Mouse (Mus musculus) midbrain, embryonic 16.5 days (tissue): Measurements from ENCODE around the gene Slc51b. TPM values are rescaled to one million over a fixed set of nuclear protein-coding genes. Genes with fewer than 3 reads are reported as not detected.

Source experiments
- ATAC-seq: fragments of 200-750 bp; cut with Nextera tagmentation; 2 replicates; pipeline ENCODE4 v1.8.0; 2017; ENCODE audit warnings: moderate TSS enrichment
- H3K27ac ChIP-seq: fragments of 300-500 bp; sonication (generic); 2 replicates; pipeline ENCODE4 v1.5.1; 2014; ENCODE audit warnings: mild to moderate bottlenecking, low read length, mixed read lengths
- H3K27me3 ChIP-seq: fragments of 300-500 bp; sonication (generic); 2 replicates; pipeline ENCODE4 v1.6.1; 2014; ENCODE audit warnings: low read depth, low read length, mixed read lengths; ENCODE audit not compliant: control insufficient read depth, insufficient read depth
- H3K36me3 ChIP-seq: fragments of 300-500 bp; sonication (generic); 2 replicates; pipeline ENCODE4 v1.6.1; 2014; ENCODE audit warnings: mild to moderate bottlenecking, low read length, moderate library complexity, mixed read lengths; ENCODE audit not compliant: control insufficient read depth, insufficient read depth
- H3K4me1 ChIP-seq: fragments of 300-500 bp; sonication (generic); 2 replicates; pipeline ENCODE4 v1.6.1; 2014; ENCODE audit warnings: mild to moderate bottlenecking, low read length, mixed read lengths; ENCODE audit not compliant: control insufficient read depth, insufficient read depth
- H3K4me2 ChIP-seq: fragments of 300-500 bp; sonication (generic); 2 replicates; pipeline ENCODE4 v1.6.1; 2014; ENCODE audit warnings: mild to moderate bottlenecking, low read length, mixed read lengths
- H3K4me3 ChIP-seq: fragments of 300-500 bp; sonication (generic); 2 replicates; pipeline ENCODE4 v1.5.1; 2014; ENCODE audit warnings: low read depth, mild to moderate bottlenecking, low read length, moderate library complexity, mixed read lengths
- H3K9ac ChIP-seq: fragments of 300-500 bp; sonication (generic); 2 replicates; pipeline ENCODE4 v1.6.1; 2014; ENCODE audit warnings: low read depth, low read length, mixed read lengths
- H3K9me3 ChIP-seq: fragments of 300-500 bp; sonication (generic); replicated peaks from 2 replicates; pipeline ENCODE4 v1.6.1; 2014; ENCODE audit warnings: mild to moderate bottlenecking, low read length, mixed read lengths; ENCODE audit not compliant: control insufficient read depth, poor library complexity, severe bottlenecking
- WGBS: fragments of 180-500 bp; shearing (Covaris S2); extraction: QIAGEN DNeasy Blood & Tissue Kit; methylation state at CpG from one replicate; pipeline ENCODE4 v1.1.7; 2014; 5-methylcytosine and 5-hydroxymethylcytosine counted together
- polyA plus RNA-seq: library from polyadenylated mRNA; unstranded; fragments of >200 nt; fragmentation: Nextera tagmentation; extraction: Ambion mirVana; gene quantifications from 2 replicates; pipeline ENCODE4 v1.2.1, GENCODE M21; 2015

Slc51b gene
- polyA plus RNA-seq, 1 experiment from 2014 or later = not detected

- ATAC-seq = no peak
- Histone ChIP-seq H3K9me3 (no peaks in the 10 kb centered on the region), H3K36me3 (no peaks in the 10 kb centered on the region), H3K4me1 (no peaks in the 10 kb centered on the region), H3K27ac (no peak overlapping the region), H3K4me3 (no peak overlapping the region), H3K4me2 (no peak overlapping the region), H3K27me3 (peaks cover 18% of the 10 kb centered on the region), H3K9ac (no peak overlapping the region)
- 37% methylated on average over 8 of the region's 8 CpGs for WGBS
Observed at GRCm38 (mm10) chr9:65386373-65387140, 36.2 kb downstream of the Slc51b start.

GRCm38 (mm10) chr9:65384276-65384675, 38.5 kb downstream of the Slc51b start:
- ATAC-seq = no peak
- Histone ChIP-seq H3K9me3 (no peaks in the 10 kb centered on the region), H3K27ac (no peak overlapping the region), H3K4me1 (no peaks in the 10 kb centered on the region), H3K4me3 (no peak overlapping the region), H3K9ac (no peak overlapping the region), H3K36me3 (no peaks in the 10 kb centered on the region), H3K27me3 (no peaks in the 10 kb centered on the region), H3K4me2 (no peak overlapping the region)
- whole genome bisulfite sequencing = 64% methylated on average over 3 of the region's 3 CpGs

- no peak overlapping the region for H3K4me3 ChIP-seq
- no peak overlapping the region for H3K4me2 ChIP-seq
- H3K27me3 ChIP-seq = no peaks in the 10 kb centered on the region
- ATAC-seq = no peak
- H3K36me3 ChIP-seq = no peaks in the 10 kb centered on the region
- no peak overlapping the region for H3K9ac ChIP-seq
- H3K4me1 ChIP-seq = no peaks in the 10 kb centered on the region
- H3K9me3 ChIP-seq = no peaks in the 10 kb centered on the region
- no peak overlapping the region for H3K27ac ChIP-seq
- WGBS = 71% methylated on average over 3 of the region's 3 CpGs
Observed at GRCm38 (mm10) chr9:65382751-65383097, 40.0 kb downstream of the Slc51b start.

- no peaks in the 10 kb centered on the region for H3K27me3 ChIP-seq
- H3K4me1 ChIP-seq = no peaks in the 10 kb centered on the region
- no peak overlapping the region for H3K9ac ChIP-seq
- no peak for ATAC-seq
- H3K27ac ChIP-seq = no peak overlapping the region
- H3K4me3 ChIP-seq = no peak overlapping the region
- H3K4me2 ChIP-seq = no peak overlapping the region
- H3K36me3 ChIP-seq = no peaks in the 10 kb centered on the region
- 86% methylated on average over 6 of the region's 6 CpGs for WGBS
- no peaks in the 10 kb centered on the region for H3K9me3 ChIP-seq
Observed at GRCm38 (mm10) chr9:65382031-65382750, 40.6 kb downstream of the Slc51b start.

GRCm38 (mm10) chr9:65381017-65381590, 41.7 kb downstream of the Slc51b start:
- Histone ChIP-seq H3K27me3 (no peaks in the 10 kb centered on the region), H3K9ac (no peak overlapping the region), H3K4me1 (no peaks in the 10 kb centered on the region), H3K4me3 (no peak overlapping the region), H3K27ac (no peak overlapping the region), H3K9me3 (no peaks in the 10 kb centered on the region), H3K36me3 (no peaks in the 10 kb centered on the region), H3K4me2 (no peak overlapping the region)
- no peak for ATAC-seq
- 72% methylated on average over 4 of the region's 4 CpGs for WGBS

- ATAC-seq = no peak
- H3K4me1 ChIP-seq = no peaks in the 10 kb centered on the region
- no peaks in the 10 kb centered on the region for H3K27me3 ChIP-seq
- no peak overlapping the region for H3K4me2 ChIP-seq
- no peak overlapping the region for H3K4me3 ChIP-seq
- no peak overlapping the region for H3K9ac ChIP-seq
- no peak overlapping the region for H3K27ac ChIP-seq
- 83% methylated on average over 9 of the region's 9 CpGs for WGBS
- peaks cover 6% of the 10 kb centered on the region; the same call in 1 of the 2 replicates for H3K36me3 ChIP-seq
- H3K9me3 ChIP-seq = no peaks in the 10 kb centered on the region
Observed at GRCm38 (mm10) chr9:65375163-65375934, 47.4 kb downstream of the Slc51b start.

- ATAC-seq = no peak
Observed at GRCm38 (mm10) chr9:65374468-65375162, 48.1 kb downstream of the Slc51b start.

GRCm38 (mm10) chr9:65372449-65372848, 50.3 kb downstream of the Slc51b start:
- no peaks in the 10 kb centered on the region for H3K4me1 ChIP-seq
- H3K4me3 ChIP-seq = no peak overlapping the region
- 77% methylated on average over 4 of the region's 4 CpGs for WGBS
- H3K36me3 ChIP-seq = peaks cover 6% of the 10 kb centered on the region; the same call in 1 of the 2 replicates
- no peak overlapping the region for H3K9ac ChIP-seq
- H3K9me3 ChIP-seq = no peaks in the 10 kb centered on the region
- no peak for ATAC-seq
- no peak overlapping the region for H3K4me2 ChIP-seq
- no peaks in the 10 kb centered on the region for H3K27me3 ChIP-seq
- no peak overlapping the region for H3K27ac ChIP-seq

More at GRCm38 (mm10) chr9:65374468-65375162, 48.1 kb downstream of the Slc51b start:
- Histone ChIP-seq H3K36me3 (peaks cover 6% of the 10 kb centered on the region; the same call in 1 of the 2 replicates), H3K9me3 (no peaks in the 10 kb centered on the region), H3K4me2 (no peak overlapping the region), H3K27ac (no peak overlapping the region), H3K4me3 (no peak overlapping the region), H3K4me1 (no peaks in the 10 kb centered on the region), H3K27me3 (no peaks in the 10 kb centered on the region), H3K9ac (no peak overlapping the region)
- WGBS = 86% methylated on average over 5 of the region's 5 CpGs
